Mouse (Mus musculus) CD4-positive naive resting alpha-beta T cell, adult 57 days (primary cell): ENCODE data around the gene Casp12. TPM values are rescaled to one million over a fixed set of nuclear protein-coding genes. Genes with fewer than 3 reads are reported as not detected.

Experiments used
- total RNA-seq: library from RNA; stranded (reverse); gene quantifications from one replicate; pipeline ENCODE4 v1.2.4, GENCODE M21; 2023

The Casp12 gene
- 0.47 TPM for total RNA-seq

GRCm38 (mm10) chr9:5345291-5345898 lies at the start of gene Casp12:
Casp12 (plus strand) TSS chr9:5345430.

DNA sequence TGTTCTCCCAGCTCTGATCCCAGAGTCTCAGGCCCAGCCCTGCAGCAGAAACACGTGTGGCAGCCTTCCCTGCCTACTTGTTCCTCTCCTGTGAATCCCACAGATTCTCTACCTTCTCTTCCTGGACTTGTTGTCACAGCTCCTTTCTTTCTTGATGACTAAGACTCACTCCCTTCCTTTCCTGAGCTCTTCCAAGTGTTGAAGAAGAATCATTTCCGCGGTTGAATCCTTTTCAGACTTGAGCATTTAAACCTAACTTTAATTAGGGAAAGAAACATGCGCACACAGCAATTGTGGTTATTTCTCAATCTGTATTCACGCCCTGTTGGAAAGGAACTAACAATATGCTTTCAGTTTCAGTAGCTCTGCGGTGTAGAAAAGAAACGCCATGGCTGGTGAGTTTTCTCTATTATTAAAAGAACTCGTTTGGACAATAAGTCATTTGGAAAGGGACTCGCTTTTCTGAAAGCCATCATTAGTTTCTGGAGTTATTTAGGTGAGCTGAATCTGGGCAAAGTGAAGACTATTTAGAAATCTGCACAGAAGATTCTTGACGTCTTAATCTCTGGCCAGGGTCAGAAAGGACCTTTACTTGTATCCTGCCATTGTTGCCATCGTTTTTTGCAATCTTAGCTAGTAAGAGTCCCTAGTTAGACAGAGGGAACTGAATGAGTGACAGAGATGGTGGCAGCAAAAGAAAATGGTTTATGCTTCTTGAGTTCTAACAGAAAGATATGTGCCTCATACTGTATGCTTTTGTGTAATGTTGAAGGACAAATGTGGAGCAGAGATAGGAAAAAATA lies 46.7 kb upstream of the Casp12 start, which contains the start of gene Casp1:
Gene Casp1, plus strand, starts transcription at position 189 of the 803 bp plus-strand sequence.

DNA sequence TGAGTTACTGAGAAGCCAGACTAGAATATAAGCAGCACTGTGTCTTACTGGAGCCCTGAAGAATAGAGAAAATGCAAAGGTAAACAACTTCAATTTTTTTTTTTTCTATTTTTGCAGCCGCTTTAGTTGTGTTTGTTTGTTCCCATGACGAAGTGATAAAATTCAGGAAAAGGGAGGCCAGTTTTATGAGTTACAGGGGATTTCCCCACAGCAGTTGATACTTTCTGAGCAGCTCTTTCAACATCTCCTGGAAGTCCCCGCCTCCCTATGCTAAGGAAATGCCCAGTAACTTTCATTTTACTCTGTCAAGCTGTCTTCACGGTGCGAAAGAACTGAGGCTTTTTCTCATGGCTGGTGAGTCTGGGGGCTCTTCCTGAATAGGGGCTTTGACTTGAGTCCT lies 36.7 kb upstream of the Casp12 start, which contains the start of gene Casp4:
Gene Casp4, plus strand, starts transcription at position 268 of the 400 bp plus-strand sequence.

Other genes starting within 250 kb of the Casp12 start
- gene Casp1, start 46.9 kb upstream of the Casp12 start, total RNA-seq = 9.4 TPM
- 19.4 TPM for gene Casp4, start 36.6 kb upstream of the Casp12 start, total RNA-seq